Mouse (Mus musculus): Measurements from ENCODE around the gene Lalba. TPM values are rescaled to one million over a fixed set of nuclear protein-coding genes. Genes with fewer than 3 reads are reported as not detected.
"Not testable (repeated sequence)": the region's sequence is repeated elsewhere in the genome, so short reads cannot be mapped to it uniquely, and the experiment has no call there.

Gene Lalba
- polyA plus RNA-seq, 1 experiment from 2014 or later: 0.82 TPM

DNA sequence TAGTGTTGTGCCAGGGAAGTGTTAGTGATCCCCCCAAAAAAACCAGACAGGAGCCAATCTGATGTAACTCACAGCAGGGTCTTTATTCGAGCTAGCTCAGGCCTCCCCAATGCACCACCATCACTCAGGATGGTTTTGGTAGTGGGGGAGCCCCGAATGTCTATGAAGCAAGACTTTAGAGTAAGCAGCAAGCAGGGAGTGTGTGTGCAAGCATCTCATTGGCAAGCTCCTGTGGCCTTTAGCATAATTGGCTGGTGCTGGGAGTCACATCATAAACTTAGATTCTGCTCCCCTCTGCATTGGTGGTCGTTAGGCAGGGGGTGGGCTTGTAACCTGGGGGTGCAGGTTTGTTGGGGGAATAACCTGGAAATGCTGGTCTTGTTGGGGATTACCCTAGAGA, 31.2 kb upstream of the Lalba start:
- H3K36me3 ChIP-seq (ENCODE audit: control insufficient read depth, insufficient read depth, low read length); H3K9ac ChIP-seq (ENCODE audit: low read length); H3K4me2 ChIP-seq (ENCODE audit: low read depth, low read length); H3K27ac ChIP-seq (ENCODE audit: low read length); H3K4me3 ChIP-seq (ENCODE audit: low read length); H3K4me1 ChIP-seq (replicated peaks; ENCODE audit: control insufficient read depth, insufficient read depth, low read length); H3K9me3 ChIP-seq (ENCODE audit: control insufficient read depth, low read length); H3K27me3 ChIP-seq (ENCODE audit: control insufficient read depth, insufficient read depth, low read depth, low read length): not testable (repeated sequence)
- 63% methylated on average over 3 of the region's 3 CpGs for WGBS
- 0 out of 2 replicates have a peak, but pooled peaks have one; percentile 6 for ATAC-seq (ENCODE audit: low read depth)

GRCm38 (mm10) chr15:98512799-98513321, 30.3 kb upstream of the Lalba start:
- no peak overlapping the region for H3K9ac ChIP-seq (ENCODE audit: low read length)
- no peaks in the 10 kb centered on the region for H3K9me3 ChIP-seq (ENCODE audit: control insufficient read depth, low read length)
- peak; percentile 66 for ATAC-seq (ENCODE audit: low read depth)
- H3K27ac ChIP-seq (ENCODE audit: low read length): no peak overlapping the region
- H3K4me2 ChIP-seq (ENCODE audit: low read depth, low read length): peak overlapping the region; percentile 5; the same call in 1 of the 2 replicates
- peaks cover 4% of the 10 kb centered on the region for H3K4me1 ChIP-seq (replicated peaks; ENCODE audit: control insufficient read depth, insufficient read depth, low read length)
- no peaks in the 10 kb centered on the region for H3K27me3 ChIP-seq (ENCODE audit: control insufficient read depth, insufficient read depth, low read depth, low read length)
- H3K36me3 ChIP-seq (ENCODE audit: control insufficient read depth, insufficient read depth, low read length): peaks cover 2% of the 10 kb centered on the region; the same call in 1 of the 2 replicates
- H3K4me3 ChIP-seq (ENCODE audit: low read length): no peak overlapping the region
- 24% methylated on average over 17 of the region's 17 CpGs for WGBS

GRCm38 (mm10) chr15:98512232-98512631, 29.7 kb upstream of the Lalba start:
- no peak overlapping the region for H3K27ac ChIP-seq (ENCODE audit: low read length)
- H3K36me3 ChIP-seq (ENCODE audit: control insufficient read depth, insufficient read depth, low read length): no peaks in the 10 kb centered on the region
- peaks cover 4% of the 10 kb centered on the region for H3K4me1 ChIP-seq (replicated peaks; ENCODE audit: control insufficient read depth, insufficient read depth, low read length)
- H3K9me3 ChIP-seq (ENCODE audit: control insufficient read depth, low read length): no peaks in the 10 kb centered on the region
- no peak overlapping the region for H3K4me3 ChIP-seq (ENCODE audit: low read length)
- no peak for ATAC-seq (ENCODE audit: low read depth)
- H3K4me2 ChIP-seq (ENCODE audit: low read depth, low read length): no peak overlapping the region
- no peaks in the 10 kb centered on the region for H3K27me3 ChIP-seq (ENCODE audit: control insufficient read depth, insufficient read depth, low read depth, low read length)
- WGBS: 37% methylated on average over 8 of the region's 8 CpGs
- no peak overlapping the region for H3K9ac ChIP-seq (ENCODE audit: low read length)

DNA sequence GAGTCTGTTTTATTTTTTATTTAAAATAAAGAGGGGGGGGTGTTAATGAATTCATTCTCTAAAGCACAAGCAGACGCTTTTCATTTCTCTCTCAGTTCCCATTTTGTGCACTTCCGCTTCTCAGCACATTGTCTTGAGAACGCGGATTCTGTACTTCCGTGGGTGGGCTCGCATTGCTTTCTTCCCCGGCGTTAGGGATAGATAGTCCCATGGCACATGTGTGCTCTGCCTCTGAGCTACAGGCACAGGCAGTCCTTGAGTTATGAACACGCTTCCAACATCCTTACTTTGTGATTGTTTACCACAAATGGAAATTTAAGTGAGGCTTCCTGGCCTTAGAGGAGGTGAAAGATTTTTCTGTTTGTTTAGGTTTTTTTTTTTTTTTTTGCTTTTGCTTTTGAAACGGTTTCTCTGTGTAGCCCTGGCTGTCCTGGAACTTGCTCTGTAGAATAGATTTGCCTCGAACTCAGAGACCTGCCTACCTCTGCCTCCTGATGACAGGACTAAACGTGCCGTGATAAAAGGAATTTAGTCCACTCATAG, 28.9 kb upstream of the Lalba start:
- 0 out of 2 replicates have a peak overlapping the region, but pooled peaks have one; percentile 16 for H3K4me2 ChIP-seq (ENCODE audit: low read depth, low read length)
- peaks cover 4% of the 10 kb centered on the region for H3K4me1 ChIP-seq (replicated peaks; ENCODE audit: control insufficient read depth, insufficient read depth, low read length)
- H3K27me3 ChIP-seq (ENCODE audit: control insufficient read depth, insufficient read depth, low read depth, low read length): no peaks in the 10 kb centered on the region
- H3K27ac ChIP-seq (ENCODE audit: low read length): no peak overlapping the region
- no peaks in the 10 kb centered on the region for H3K9me3 ChIP-seq (ENCODE audit: control insufficient read depth, low read length)
- ATAC-seq (ENCODE audit: low read depth): no peak
- 49% methylated on average over 13 of the region's 13 CpGs for WGBS
- H3K4me3 ChIP-seq (ENCODE audit: low read length): no peak overlapping the region
- no peaks in the 10 kb centered on the region for H3K36me3 ChIP-seq (ENCODE audit: control insufficient read depth, insufficient read depth, low read length)
- no peak overlapping the region for H3K9ac ChIP-seq (ENCODE audit: low read length)

GRCm38 (mm10) chr15:98510438-98511385, 28.2 kb upstream of the Lalba start:
- peak overlapping the region; percentile 54; the same call in 1 of the 2 replicates for H3K9ac ChIP-seq (ENCODE audit: low read length)
- peak; percentile 31; the same call in 1 of the 2 replicates for ATAC-seq (ENCODE audit: low read depth)
- no peak overlapping the region for H3K27ac ChIP-seq (ENCODE audit: low read length)
- no peaks in the 10 kb centered on the region for H3K27me3 ChIP-seq (ENCODE audit: control insufficient read depth, insufficient read depth, low read depth, low read length)
- H3K4me3 ChIP-seq (ENCODE audit: low read length): peak overlapping the region; percentile 24; the same call in 1 of the 2 replicates
- no peaks in the 10 kb centered on the region for H3K9me3 ChIP-seq (ENCODE audit: control insufficient read depth, low read length)
- peaks cover 4% of the 10 kb centered on the region for H3K4me1 ChIP-seq (replicated peaks; ENCODE audit: control insufficient read depth, insufficient read depth, low read length)
- 27% methylated on average over 25 of the region's 25 CpGs for WGBS
- no peaks in the 10 kb centered on the region for H3K36me3 ChIP-seq (ENCODE audit: control insufficient read depth, insufficient read depth, low read length)
- H3K4me2 ChIP-seq (ENCODE audit: low read depth, low read length): peak overlapping the region; percentile 56

- no peak overlapping the region for H3K27ac ChIP-seq (ENCODE audit: low read length)
- WGBS: 60% methylated on average over 2 of the region's 2 CpGs
- no peak overlapping the region for H3K4me3 ChIP-seq (ENCODE audit: low read length)
- no peaks in the 10 kb centered on the region for H3K36me3 ChIP-seq (ENCODE audit: control insufficient read depth, insufficient read depth, low read length)
- H3K4me2 ChIP-seq (ENCODE audit: low read depth, low read length): no peak overlapping the region
- ATAC-seq (ENCODE audit: low read depth): no peak
- no peaks in the 10 kb centered on the region for H3K27me3 ChIP-seq (ENCODE audit: control insufficient read depth, insufficient read depth, low read depth, low read length)
- no peaks in the 10 kb centered on the region for H3K9me3 ChIP-seq (ENCODE audit: control insufficient read depth, low read length)
- no peak overlapping the region for H3K9ac ChIP-seq (ENCODE audit: low read length)
- H3K4me1 ChIP-seq (replicated peaks; ENCODE audit: control insufficient read depth, insufficient read depth, low read length): peaks cover 4% of the 10 kb centered on the region
Observed at GRCm38 (mm10) chr15:98509387-98509786, 26.9 kb upstream of the Lalba start.

DNA sequence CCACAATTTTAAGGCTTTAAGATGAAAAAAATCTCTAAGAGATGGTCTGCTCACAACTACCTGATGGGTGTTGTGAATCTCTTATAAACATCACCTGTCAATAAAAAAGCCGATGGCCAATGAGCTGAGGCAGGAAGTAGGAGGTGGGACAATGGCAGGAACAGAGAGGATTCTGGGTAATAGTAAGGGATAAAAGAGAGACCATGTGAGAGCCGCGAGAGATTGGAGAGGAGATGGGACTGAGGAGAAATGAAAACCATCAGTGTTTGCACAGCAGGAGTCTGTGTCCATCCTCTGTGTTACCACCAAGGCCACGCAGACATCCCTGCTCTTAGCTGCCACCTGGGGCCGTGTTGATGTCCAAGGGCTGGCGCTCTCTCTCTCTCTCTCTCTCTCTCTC, 24.8 kb upstream of the Lalba start:
- H3K4me1 ChIP-seq (replicated peaks; ENCODE audit: control insufficient read depth, insufficient read depth, low read length): peaks cover 4% of the 10 kb centered on the region; the same call in 1 of the 2 replicates
- H3K4me2 ChIP-seq (ENCODE audit: low read depth, low read length): no peak overlapping the region
- H3K9ac ChIP-seq (ENCODE audit: low read length): no peak overlapping the region
- 85% methylated on average over 6 of the region's 6 CpGs for WGBS
- no peaks in the 10 kb centered on the region for H3K36me3 ChIP-seq (ENCODE audit: control insufficient read depth, insufficient read depth, low read length)
- no peak overlapping the region for H3K4me3 ChIP-seq (ENCODE audit: low read length)
- H3K27me3 ChIP-seq (ENCODE audit: control insufficient read depth, insufficient read depth, low read depth, low read length): no peaks in the 10 kb centered on the region
- ATAC-seq (ENCODE audit: low read depth): no peak
- H3K9me3 ChIP-seq (ENCODE audit: control insufficient read depth, low read length): no peaks in the 10 kb centered on the region
- H3K27ac ChIP-seq (ENCODE audit: low read length): no peak overlapping the region

DNA sequence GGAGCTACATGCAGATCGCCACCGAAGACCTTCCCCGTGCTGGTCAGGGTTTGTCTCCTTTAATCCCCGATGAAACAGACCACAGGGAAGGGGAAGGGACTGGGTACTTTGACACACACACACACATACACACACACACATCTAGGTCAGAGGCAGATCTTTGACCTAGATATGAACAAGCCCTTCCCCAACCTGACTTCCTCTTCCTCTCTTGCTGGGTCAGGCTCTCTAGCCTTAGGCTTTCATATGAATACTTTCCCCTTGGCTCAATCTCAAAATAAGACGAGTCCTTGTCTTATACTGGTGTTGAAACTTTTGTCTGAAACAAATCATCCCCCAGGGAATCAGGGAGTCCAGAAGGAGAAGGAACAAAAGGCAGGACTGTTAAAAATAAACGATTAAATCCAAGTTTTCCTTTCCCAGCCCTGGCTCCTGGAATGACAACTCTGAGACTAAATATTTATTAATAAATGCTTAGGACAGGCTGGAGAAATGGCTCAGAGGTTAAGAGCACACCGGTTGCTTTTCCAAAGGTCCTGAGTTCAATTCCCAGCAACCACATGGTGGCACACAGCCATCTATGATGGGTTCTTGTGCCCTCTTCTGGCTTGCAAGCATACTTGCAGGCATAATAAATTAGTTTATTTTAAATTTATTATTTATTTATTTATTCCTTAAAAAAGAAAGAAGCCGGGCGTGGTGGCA, 23.9 kb upstream of the Lalba start:
- H3K4me3 ChIP-seq (ENCODE audit: low read length): no peak overlapping the region
- H3K9ac ChIP-seq (ENCODE audit: low read length): no peak overlapping the region
- no peaks in the 10 kb centered on the region for H3K27me3 ChIP-seq (ENCODE audit: control insufficient read depth, insufficient read depth, low read depth, low read length)
- no peak overlapping the region for H3K4me2 ChIP-seq (ENCODE audit: low read depth, low read length)
- 68% methylated on average over 9 of the region's 9 CpGs for WGBS
- no peaks in the 10 kb centered on the region for H3K36me3 ChIP-seq (ENCODE audit: control insufficient read depth, insufficient read depth, low read length)
- H3K4me1 ChIP-seq (replicated peaks; ENCODE audit: control insufficient read depth, insufficient read depth, low read length): peaks cover 4% of the 10 kb centered on the region; the same call in 1 of the 2 replicates
- no peak for ATAC-seq (ENCODE audit: low read depth)
- no peaks in the 10 kb centered on the region for H3K9me3 ChIP-seq (ENCODE audit: control insufficient read depth, low read length)
- no peak overlapping the region for H3K27ac ChIP-seq (ENCODE audit: low read length)

- 14% methylated on average over 18 of the region's 18 CpGs for WGBS
- no peak overlapping the region for H3K9ac ChIP-seq (ENCODE audit: low read length)
Observed at GRCm38 (mm10) chr15:98504514-98504913, 22.0 kb upstream of the Lalba start.

More at GRCm38 (mm10) chr15:98504514-98504913, 22.0 kb upstream of the Lalba start:
- Histone ChIP-seq H3K4me3 (ENCODE audit: low read length) (no peak overlapping the region), H3K27me3 (ENCODE audit: control insufficient read depth, insufficient read depth, low read depth, low read length) (no peaks in the 10 kb centered on the region), H3K27ac (ENCODE audit: low read length) (no peak overlapping the region), H3K4me2 (ENCODE audit: low read depth, low read length) (no peak overlapping the region), H3K9me3 (ENCODE audit: control insufficient read depth, low read length) (no peaks in the 10 kb centered on the region), H3K4me1 (replicated peaks; ENCODE audit: control insufficient read depth, insufficient read depth, low read length) (no peaks in the 10 kb centered on the region), H3K36me3 (ENCODE audit: control insufficient read depth, insufficient read depth, low read length) (no peaks in the 10 kb centered on the region)
- no peak for ATAC-seq (ENCODE audit: low read depth)
